Comparison of ENCODE assay signal across 25 mouse cellular contexts in the genomic region with DNA sequence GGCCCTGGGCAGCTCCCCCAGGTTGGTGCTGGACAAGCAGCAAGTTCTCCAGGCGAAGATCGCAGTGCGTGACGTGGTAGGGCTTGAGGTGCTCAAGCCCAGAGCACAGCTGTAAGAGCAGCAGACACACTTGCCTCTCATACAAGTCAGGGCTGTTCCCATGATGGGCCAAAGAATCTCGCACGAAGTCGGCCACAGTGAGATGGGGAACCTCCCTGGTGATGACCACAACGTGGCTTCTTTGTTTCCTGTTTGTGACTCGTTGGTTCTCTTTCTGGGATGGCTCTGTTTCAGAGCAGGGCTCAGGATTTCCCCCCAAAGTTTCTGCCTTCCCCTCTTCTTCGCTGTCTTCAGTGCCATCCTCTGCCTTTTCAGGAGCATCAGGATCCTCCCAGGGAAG. TPM values are rescaled to one million over a fixed set of nuclear protein-coding genes. Genes with fewer than 3 reads are reported as not detected.
DNase-seq lines count a peak whose midpoint lies in the region; ATAC-seq and TF ChIP-seq lines count a peak whose summit lies in the region.
"Had no signal": no experiment of that assay in that cellular context is flagged by ENCODE, and none has a peak within 500 bp of the region (broad histone marks: within the 10 kb centered on the region; RNA-seq: fewer than 3 reads in every experiment).

No protein-coding gene starts in this region.

- peak; percentile 91 for ATAC-seq in common myeloid progenitor, adult 5-6 weeks (replicated peaks; ENCODE audit: low read depth, poor library complexity, severe bottlenecking)
- ATAC-seq in forebrain, embryonic 11.5 days (replicated peaks; ENCODE audit: low FRiP score), result no peak
- ATAC-seq in cerebellum, adult (ENCODE audit: insufficient number of reproducible peaks, low FRiP score, low TSS enrichment), result no peak
- ATAC-seq: activated CD4-positive, CD25-positive, alpha-beta regulatory T cell, adult 4 months; forebrain, embryonic 13.5 days; midbrain, embryonic 16.5 days had no signal

- peak overlapping the region; percentile 33 for H3K4me3 ChIP-seq in megakaryocyte, embryonic 14.5 days (replicated peaks)
- H3K4me3 ChIP-seq in forebrain, embryonic 11.5 days (ENCODE audit: low read depth, low read length), result no peak overlapping the region
- H3K4me3 ChIP-seq in gastrocnemius, adult 2 months, result no peak overlapping the region
- H3K4me3 ChIP-seq: embryonic facial prominence, embryonic 12.5 days; forebrain, embryonic 13.5 days; heart, embryonic 13.5 days; hindbrain, embryonic 13.5 days; limb, embryonic 13.5 days; liver, embryonic 13.5 days; midbrain, embryonic 10.5 days had no signal

- no peaks in the 10 kb centered on the region for H3K9me3 ChIP-seq in megakaryocyte, embryonic 14.5 days
- H3K9me3 ChIP-seq in forebrain, embryonic 11.5 days (ENCODE audit: control insufficient read depth, low read length), result no peaks in the 10 kb centered on the region
- H3K9me3 ChIP-seq: embryonic facial prominence, embryonic 12.5 days; forebrain, embryonic 13.5 days; heart, embryonic 13.5 days; hindbrain, embryonic 13.5 days; liver, embryonic 13.5 days; midbrain, embryonic 10.5 days had no signal

- no peak for TF ChIP-seq CTCF in gastrocnemius, adult 2 months (IDR thresholded peaks at IDR 0.05)

- H3K27ac ChIP-seq in forebrain, embryonic 11.5 days (ENCODE audit: low read depth, low read length), result no peak overlapping the region
- no peak overlapping the region for H3K27ac ChIP-seq in gastrocnemius, adult 2 months
- H3K27ac ChIP-seq: embryonic facial prominence, embryonic 12.5 days; forebrain, embryonic 13.5 days; heart, embryonic 13.5 days; hindbrain, embryonic 13.5 days; limb, embryonic 13.5 days; liver, embryonic 13.5 days; midbrain, embryonic 10.5 days had no signal

- peaks cover 4% of the 10 kb centered on the region for H3K27me3 ChIP-seq in megakaryocyte, embryonic 14.5 days (replicated peaks)
- no peaks in the 10 kb centered on the region for H3K27me3 ChIP-seq in forebrain, embryonic 11.5 days (ENCODE audit: control insufficient read depth, insufficient read depth, low read length)
- H3K27me3 ChIP-seq: embryonic facial prominence, embryonic 12.5 days; forebrain, embryonic 13.5 days; heart, embryonic 13.5 days; hindbrain, embryonic 13.5 days; limb, embryonic 13.5 days; liver, embryonic 13.5 days had no signal

- no peak overlapping the region for H3K9ac ChIP-seq in forebrain, embryonic 11.5 days (ENCODE audit: low read length)
- H3K9ac ChIP-seq: embryonic facial prominence, embryonic 12.5 days; forebrain, embryonic 13.5 days; heart, embryonic 13.5 days; hindbrain, embryonic 13.5 days; limb, embryonic 13.5 days; liver, embryonic 13.5 days; lung, embryonic 14.5 days had no signal

- H3K36me3 ChIP-seq in megakaryocyte, embryonic 14.5 days (replicated peaks; ENCODE audit: low read length), result peaks cover 37% of the 10 kb centered on the region
- H3K36me3 ChIP-seq in forebrain, embryonic 11.5 days (ENCODE audit: control insufficient read depth, insufficient read depth, low read length), result no peaks in the 10 kb centered on the region

- H3K4me2 ChIP-seq in forebrain, embryonic 11.5 days (ENCODE audit: low read depth, low read length, severe bottlenecking), result no peak overlapping the region
- H3K4me2 ChIP-seq: embryonic facial prominence, embryonic 12.5 days; forebrain, embryonic 13.5 days; heart, embryonic 13.5 days; hindbrain, embryonic 13.5 days; limb, embryonic 13.5 days; liver, embryonic 13.5 days; lung, embryonic 14.5 days had no signal

- intact Hi-C loops in gastrocnemius, adult 2 months (cut with DNase I), result loop anchor here (10.0 kb wide), 1 partner anchor 428 kb away; no protein-coding TSS in a partner anchor

- DNase-seq in spleen, postnatal 36 days (ENCODE audit: low spot score in 2 of 2), result peak; percentile 14 to 30
- no peak for DNase-seq in spleen, postnatal 10 days (ENCODE audit: low spot score in 2 of 2)
- no peak for DNase-seq in forebrain, embryonic 11.5 days (ENCODE audit: low spot score)
- no peak for DNase-seq in gastrocnemius, adult 2 months
- DNase-seq in adrenal gland, postnatal 25 days, result no peak
- DNase-seq: adrenal gland, postnatal 10 days; cerebellum, adult 18-20 months; cerebellum, postnatal 14 days; heart, postnatal 14 days; kidney, postnatal 4 days; liver, embryonic 13.5 days; lung, embryonic 14.5 days; right cerebral cortex, postnatal 14 days; thymus, postnatal 36 days had no signal

- H3K4me1 ChIP-seq in megakaryocyte, embryonic 14.5 days, result peaks cover 18% of the 10 kb centered on the region
- H3K4me1 ChIP-seq in forebrain, embryonic 11.5 days (replicated peaks; ENCODE audit: control insufficient read depth, insufficient read depth, low read length), result no peaks in the 10 kb centered on the region
- H3K4me1 ChIP-seq: forebrain, embryonic 13.5 days; heart, embryonic 13.5 days; hindbrain, embryonic 13.5 days; liver, embryonic 13.5 days had no signal

- WGBS in forebrain, embryonic 11.5 days, result 91% methylated on average over 10 of the region's 10 CpGs

RNA-seq across cellular contexts. Expression of a gene that starts 41.8 kb away (rescaled TPM):
- total RNA-seq in common myeloid progenitor, adult 5-6 weeks (2017), result 66.5 and 73.0 TPM in 2 replicates
- 2.3 and 6.0 TPM in 2 replicates for polyA plus RNA-seq in megakaryocyte, embryonic 14.5 days (2012; ENCODE audit: insufficient read depth, low replicate concordance)
- polyA plus RNA-seq in forebrain, embryonic 11.5 days (2014; fragmentation: Nextera tagmentation; extraction: Ambion mirVana), result 519 and 560 TPM in 2 replicates
- 100 to 1,000 TPM in 1 of 2 experiments, 10 to 100 TPM in 1; 86.1 to 122 TPM for total RNA-seq in gastrocnemius, adult 2 months (2021)
- total RNA-seq in adrenal gland, postnatal 25 days (2021), result 83.2 and 102 TPM in 2 replicates

Comparison
In these comparisons a context has a peak if more than half of its experiments do, and no peak if none do; other contexts are left out.
1. DNase-seq: peak in spleen, postnatal 36 days (2 of 2); none in spleen, postnatal 10 days (0 of 2), forebrain, embryonic 11.5 days (single experiment), gastrocnemius, adult 2 months (single experiment) and adrenal gland, postnatal 25 days (single experiment).